Mouse (Mus musculus): ENCODE data around the gene Cacna1d. TPM values are rescaled to one million over a fixed set of nuclear protein-coding genes. Genes with fewer than 3 reads are reported as not detected.

Cacna1d gene
- polyA plus RNA-seq, 1 experiment from 2014 or later: 4.2 TPM

DNA sequence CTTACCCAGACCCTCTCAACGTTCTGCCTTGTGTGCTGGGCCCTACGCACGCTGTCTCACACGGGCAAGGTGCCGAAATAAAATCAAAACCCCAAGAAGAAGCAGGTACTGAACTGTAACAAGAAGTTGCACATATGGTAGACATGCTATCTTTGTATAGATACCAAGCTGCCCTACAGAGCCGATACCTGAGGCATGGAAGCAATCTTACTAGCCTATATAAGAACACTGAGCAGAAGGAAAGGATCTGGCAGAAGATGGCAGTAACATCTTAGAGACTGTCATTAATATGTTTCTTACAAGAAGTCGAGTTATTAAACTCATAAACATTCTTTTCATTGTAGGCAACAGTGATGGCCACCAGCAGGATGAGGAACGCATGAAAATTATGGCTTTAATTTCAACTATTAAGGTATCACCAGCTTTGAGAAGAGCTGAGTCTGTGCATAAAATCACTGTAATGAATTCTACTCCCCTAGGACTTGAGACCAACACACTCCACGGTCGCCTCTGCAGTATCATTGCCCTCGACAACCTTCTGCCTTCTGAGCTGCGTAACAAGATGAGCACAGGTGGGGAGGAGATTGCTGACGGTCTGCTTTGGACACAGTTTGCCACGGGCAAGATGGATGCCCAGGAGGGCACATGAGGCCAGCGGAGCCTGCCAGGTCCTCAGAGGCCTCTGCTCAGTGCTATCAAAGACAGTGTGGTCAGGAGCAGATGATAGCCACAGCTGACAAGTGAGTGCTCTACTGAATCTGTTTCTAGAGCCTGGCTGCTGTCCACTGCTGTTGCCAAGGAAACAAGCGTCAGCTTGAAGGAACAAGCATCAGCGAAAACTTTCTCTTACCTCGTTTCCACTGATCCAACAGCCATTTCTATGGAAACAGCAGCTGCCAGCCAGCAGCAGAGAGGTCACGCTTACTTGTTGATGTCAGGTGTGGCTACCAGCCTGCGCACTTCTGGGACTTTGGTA, 327.2 kb downstream of the Cacna1d start:
- WGBS: 76% methylated on average over 20 of the region's 20 CpGs
- no peak for ATAC-seq (ENCODE audit: insufficient number of reproducible peaks, low FRiP score, low TSS enrichment, low read depth)
- Histone ChIP-seq H3K4me1 (no peaks in the 10 kb centered on the region), H3K27me3 (no peaks in the 10 kb centered on the region), H3K4me3 (replicated peaks) (no peak overlapping the region), H3K9ac (no peak overlapping the region), H3K27ac (replicated peaks) (no peak overlapping the region), H3K36me3 (no peaks in the 10 kb centered on the region), H3K4me2 (replicated peaks) (no peak overlapping the region), H3K9me3 (replicated peaks) (no peaks in the 10 kb centered on the region)

DNA sequence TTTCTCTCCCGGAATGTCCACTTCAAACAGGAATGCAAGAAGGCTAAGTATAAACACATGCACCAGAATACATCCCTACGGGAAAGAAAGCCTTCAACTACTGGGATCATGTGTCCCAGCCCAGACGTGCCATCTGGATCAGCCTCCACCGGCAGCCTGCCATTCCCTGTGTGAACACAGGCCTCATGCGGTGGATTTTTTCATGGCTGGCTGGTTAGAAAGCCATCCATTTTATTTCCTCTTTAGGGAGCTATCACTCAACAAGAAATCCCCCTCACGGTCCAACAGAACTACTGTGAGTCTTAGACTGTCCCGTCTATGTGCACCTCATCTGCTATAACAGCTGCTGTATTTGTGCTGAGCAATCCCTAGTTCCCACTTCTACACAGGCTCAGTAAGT, 343.5 kb downstream of the Cacna1d start:
- H3K4me2 ChIP-seq (replicated peaks): no peak overlapping the region
- ATAC-seq (ENCODE audit: insufficient number of reproducible peaks, low FRiP score, low TSS enrichment, low read depth): peak; percentile 80; the same call in 1 of the 2 replicates
- 0 out of 2 replicates have a peak, but pooled peaks cover 5% of the 10 kb centered on the region for H3K4me1 ChIP-seq
- WGBS: 20% methylated on average over 7 of the region's 7 CpGs
- no peak overlapping the region for H3K4me3 ChIP-seq (replicated peaks)
- peak overlapping the region; percentile 55 for H3K27ac ChIP-seq (replicated peaks)
- no peaks in the 10 kb centered on the region for H3K36me3 ChIP-seq
- no peaks in the 10 kb centered on the region for H3K9me3 ChIP-seq (replicated peaks)
- H3K9ac ChIP-seq: no peak overlapping the region
- H3K27me3 ChIP-seq: peaks cover 4% of the 10 kb centered on the region; the same call in 1 of the 2 replicates

DNA sequence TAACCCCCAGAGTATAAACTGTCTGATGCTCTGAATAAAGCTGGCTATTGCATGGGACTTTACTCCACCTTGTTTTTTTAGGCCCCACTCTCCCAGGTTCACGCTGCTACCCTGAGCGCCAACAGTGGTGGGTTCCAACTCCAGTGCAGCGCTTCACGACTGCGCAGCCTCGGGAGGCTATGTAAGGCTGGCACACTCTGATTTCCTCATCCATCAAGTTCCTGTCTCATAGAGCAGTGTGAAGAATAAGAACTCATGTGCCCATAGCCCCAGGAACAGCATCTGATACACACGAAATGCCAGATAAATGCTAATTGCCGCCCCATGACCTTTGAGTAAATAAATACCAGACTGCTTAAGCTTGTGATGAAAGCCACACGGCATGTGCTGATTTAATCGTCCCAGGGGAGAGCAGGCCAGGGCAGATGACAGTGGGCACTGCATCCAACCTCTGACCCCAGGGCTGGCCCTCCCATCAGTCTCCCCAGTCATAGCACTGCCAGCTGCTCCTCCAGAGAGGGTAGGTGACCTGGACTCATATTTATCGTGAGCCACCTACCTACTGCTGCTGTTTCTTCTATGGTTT, 352.8 kb downstream of the Cacna1d start:
- Histone ChIP-seq H3K36me3 (no peaks in the 10 kb centered on the region), H3K4me1 (no peaks in the 10 kb centered on the region), H3K9ac (no peak overlapping the region), H3K4me2 (replicated peaks) (no peak overlapping the region), H3K27me3 (peaks cover 6% of the 10 kb centered on the region), H3K4me3 (replicated peaks) (no peak overlapping the region), H3K9me3 (replicated peaks) (no peaks in the 10 kb centered on the region), H3K27ac (replicated peaks) (no peak overlapping the region)
- 49% methylated on average over 11 of the region's 11 CpGs for WGBS
- no peak for ATAC-seq (ENCODE audit: insufficient number of reproducible peaks, low FRiP score, low TSS enrichment, low read depth)

DNA sequence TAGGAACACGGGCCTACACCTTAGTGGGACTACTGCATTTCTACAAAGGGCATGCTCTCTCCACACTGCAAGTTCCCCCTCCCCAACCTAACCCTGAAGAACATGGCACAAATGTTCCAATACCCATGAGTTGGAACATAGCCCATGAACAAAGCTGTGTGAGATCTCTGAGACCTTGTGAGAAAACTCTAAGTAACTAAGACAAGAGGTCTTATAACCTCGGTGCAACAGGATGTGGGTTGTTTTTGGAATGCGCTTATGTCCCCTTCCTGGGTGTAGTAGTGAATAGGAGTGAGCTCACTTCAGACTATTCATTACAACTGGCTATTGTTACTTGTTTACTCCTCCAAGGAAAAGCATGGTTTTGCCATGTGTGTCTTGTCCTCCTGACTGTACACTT, 353.3 kb downstream of the Cacna1d start:
- Histone ChIP-seq H3K36me3 (no peaks in the 10 kb centered on the region), H3K27ac (replicated peaks) (no peak overlapping the region), H3K4me1 (no peaks in the 10 kb centered on the region), H3K4me2 (replicated peaks) (no peak overlapping the region), H3K27me3 (peaks cover 6% of the 10 kb centered on the region), H3K9ac (no peak overlapping the region), H3K4me3 (replicated peaks) (no peak overlapping the region), H3K9me3 (replicated peaks) (no peaks in the 10 kb centered on the region)
- 64% methylated on average over 3 of the region's 3 CpGs for WGBS
- ATAC-seq (ENCODE audit: insufficient number of reproducible peaks, low FRiP score, low TSS enrichment, low read depth): no peak

DNA sequence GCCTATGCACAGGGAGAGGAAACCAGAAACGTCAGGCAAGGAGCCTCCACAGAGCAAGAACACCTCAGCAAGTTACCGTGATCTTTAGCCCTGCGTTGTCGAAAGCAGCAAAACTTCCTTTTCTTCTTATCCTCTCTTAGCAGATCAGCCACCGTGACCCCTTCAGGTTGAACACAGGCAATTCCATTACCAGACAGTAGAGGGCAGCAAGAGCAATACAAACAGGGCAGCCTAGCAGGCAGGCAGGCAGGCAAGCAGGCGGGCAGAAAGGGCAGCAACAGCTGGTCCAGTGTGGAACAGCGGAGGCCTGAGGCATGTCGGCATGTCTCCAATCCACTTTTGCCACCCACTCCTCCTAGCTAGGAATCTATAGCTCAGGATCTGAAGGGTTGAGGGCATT, 354.3 kb downstream of the Cacna1d start:
- WGBS: 6% methylated on average over 8 of the region's 8 CpGs

DNA sequence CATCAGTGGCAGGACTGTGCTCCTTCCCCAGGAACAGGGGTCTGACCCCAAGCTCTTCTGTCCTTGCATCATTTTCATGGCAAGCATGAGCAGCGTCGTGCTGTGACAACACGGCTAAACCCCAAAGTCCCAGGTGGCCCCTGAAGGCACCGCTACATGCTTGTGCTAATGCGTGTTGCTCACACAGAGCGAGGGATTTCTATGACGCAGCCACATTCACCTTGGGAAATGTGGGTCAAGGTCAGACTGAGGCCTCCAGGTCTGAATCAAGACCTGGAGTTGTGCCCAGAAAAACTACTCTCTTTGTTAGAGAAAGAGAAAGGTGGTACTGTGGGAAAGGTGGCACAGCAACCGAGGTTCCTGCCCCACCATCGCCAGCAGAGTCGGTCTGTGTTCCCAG, 355.9 kb downstream of the Cacna1d start:
- Histone ChIP-seq H3K4me1 (no peaks in the 10 kb centered on the region), H3K27ac (replicated peaks) (no peak overlapping the region), H3K27me3 (peaks cover 3% of the 10 kb centered on the region; the same call in 1 of the 2 replicates), H3K4me2 (replicated peaks) (no peak overlapping the region), H3K4me3 (replicated peaks) (no peak overlapping the region), H3K36me3 (no peaks in the 10 kb centered on the region), H3K9me3 (replicated peaks) (no peaks in the 10 kb centered on the region), H3K9ac (no peak overlapping the region)
- 86% methylated on average over 10 of the region's 10 CpGs for WGBS
- ATAC-seq (ENCODE audit: insufficient number of reproducible peaks, low FRiP score, low TSS enrichment, low read depth): no peak

More for the DNA sequence above, 354.3 kb downstream of the Cacna1d start:
- Histone ChIP-seq H3K9me3 (replicated peaks) (no peaks in the 10 kb centered on the region), H3K27ac (replicated peaks) (no peak overlapping the region), H3K4me3 (replicated peaks) (no peak overlapping the region), H3K36me3 (no peaks in the 10 kb centered on the region), H3K4me1 (no peaks in the 10 kb centered on the region), H3K4me2 (replicated peaks) (no peak overlapping the region), H3K27me3 (peaks cover 3% of the 10 kb centered on the region; the same call in 1 of the 2 replicates), H3K9ac (no peak overlapping the region)
- ATAC-seq (ENCODE audit: insufficient number of reproducible peaks, low FRiP score, low TSS enrichment, low read depth): 0 out of 2 replicates have a peak, but pooled peaks have one; percentile 41

DNA sequence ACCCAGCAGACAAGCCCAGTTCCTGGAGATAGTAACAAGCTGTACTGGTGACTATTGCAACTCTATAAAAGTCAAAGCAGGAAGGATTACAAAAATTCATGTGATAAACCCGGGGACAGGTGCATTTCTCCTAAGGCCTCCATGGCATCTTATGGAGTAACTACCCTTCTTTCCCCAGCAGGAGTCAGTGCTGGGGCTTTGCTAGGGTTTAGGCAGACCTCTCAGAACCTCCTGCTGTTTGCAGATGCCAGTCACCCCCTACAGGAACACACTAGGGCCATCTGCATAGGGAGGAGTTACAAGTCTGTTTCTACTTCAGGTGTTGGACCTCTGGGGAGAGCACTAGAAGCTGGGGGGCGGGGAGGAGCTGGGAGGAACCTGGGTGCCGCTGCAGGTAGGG, 357.6 kb downstream of the Cacna1d start:
- H3K9ac ChIP-seq: no peak overlapping the region
- WGBS: 43% methylated on average over 3 of the region's 3 CpGs

DNA sequence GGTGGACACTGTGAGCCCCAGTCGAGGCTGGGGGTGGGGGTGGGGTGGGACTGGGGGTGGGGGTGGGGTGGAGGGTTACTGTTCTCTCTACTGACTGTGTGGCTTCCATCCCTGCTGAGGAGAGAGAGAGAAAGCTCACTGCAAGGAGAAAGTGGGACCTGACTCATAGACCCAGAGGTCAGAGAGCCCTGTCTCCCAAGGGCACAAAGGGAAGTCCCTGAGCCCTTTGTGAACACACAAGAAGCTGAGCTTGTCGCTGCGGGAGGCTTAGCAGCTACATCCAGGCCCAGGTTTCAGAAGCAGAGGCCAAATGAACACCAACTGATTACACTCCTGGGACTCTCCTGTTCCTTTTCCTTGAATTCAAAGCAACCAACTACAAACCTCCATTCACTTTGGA, 360.0 kb downstream of the Cacna1d start:
- Histone ChIP-seq H3K36me3 (no peaks in the 10 kb centered on the region), H3K4me2 (replicated peaks) (no peak overlapping the region), H3K9ac (no peak overlapping the region), H3K27ac (replicated peaks) (no peak overlapping the region), H3K9me3 (replicated peaks) (no peaks in the 10 kb centered on the region), H3K27me3 (peaks cover 3% of the 10 kb centered on the region; the same call in 1 of the 2 replicates), H3K4me3 (replicated peaks) (no peak overlapping the region), H3K4me1 (no peaks in the 10 kb centered on the region)
- 16% methylated on average over 3 of the region's 3 CpGs for WGBS
- ATAC-seq (ENCODE audit: insufficient number of reproducible peaks, low FRiP score, low TSS enrichment, low read depth): no peak

More for the DNA sequence above, 357.6 kb downstream of the Cacna1d start:
- Histone ChIP-seq H3K4me1 (no peaks in the 10 kb centered on the region), H3K4me2 (replicated peaks) (no peak overlapping the region), H3K4me3 (replicated peaks) (no peak overlapping the region), H3K36me3 (no peaks in the 10 kb centered on the region), H3K9me3 (replicated peaks) (no peaks in the 10 kb centered on the region), H3K27ac (replicated peaks) (no peak overlapping the region), H3K27me3 (peaks cover 3% of the 10 kb centered on the region; the same call in 1 of the 2 replicates)
- no peak for ATAC-seq (ENCODE audit: insufficient number of reproducible peaks, low FRiP score, low TSS enrichment, low read depth)

DNA sequence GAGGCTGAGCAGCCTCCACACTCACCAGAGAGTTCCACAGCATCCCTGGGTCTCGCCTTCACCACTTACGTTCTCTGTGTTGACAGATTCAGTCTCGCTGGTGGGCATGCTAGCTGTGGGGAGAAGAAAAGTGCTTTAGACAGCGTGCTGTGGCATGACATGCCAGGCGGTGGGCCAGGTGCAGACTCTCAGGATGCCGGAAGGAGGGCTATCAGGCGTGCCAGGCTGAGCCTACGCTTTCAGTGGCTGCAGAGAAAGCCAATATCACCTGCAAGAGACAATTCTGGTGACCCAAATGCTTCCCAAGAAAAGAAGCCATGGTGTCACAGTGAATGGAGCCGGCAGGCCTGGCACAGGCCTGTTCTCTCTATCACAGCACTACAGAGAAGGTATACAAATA, 361.2 kb downstream of the Cacna1d start:
- ATAC-seq (ENCODE audit: insufficient number of reproducible peaks, low FRiP score, low TSS enrichment, low read depth): no peak
- Histone ChIP-seq H3K27ac (replicated peaks) (no peak overlapping the region), H3K4me2 (replicated peaks) (no peak overlapping the region), H3K36me3 (no peaks in the 10 kb centered on the region), H3K9me3 (replicated peaks) (no peaks in the 10 kb centered on the region), H3K27me3 (0 out of 2 replicates have a peak, but pooled peaks cover under 1% of the 10 kb centered on the region), H3K4me1 (peaks cover 7% of the 10 kb centered on the region), H3K4me3 (replicated peaks) (no peak overlapping the region), H3K9ac (no peak overlapping the region)
- WGBS: 82% methylated on average over 9 of the region's 9 CpGs

DNA sequence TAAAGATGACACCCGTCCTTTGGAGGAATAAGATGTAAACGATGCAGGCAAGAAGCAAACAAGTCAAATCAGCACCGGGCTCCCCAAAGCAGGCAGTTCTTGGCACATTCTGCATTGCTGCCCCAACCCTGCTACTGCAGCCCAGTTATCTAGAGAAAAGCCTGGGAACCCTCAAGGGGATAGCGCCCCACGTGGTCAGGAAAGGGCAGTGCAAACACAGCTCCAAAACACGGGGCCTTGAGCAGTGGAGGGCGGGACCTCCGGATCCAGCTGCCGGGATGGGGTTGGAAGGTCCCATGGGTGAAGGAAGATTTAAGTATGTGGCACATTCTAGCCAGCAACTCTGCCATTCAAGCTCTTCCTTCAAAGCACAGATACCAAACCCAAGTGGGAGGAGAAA, 361.9 kb downstream of the Cacna1d start:
- Histone ChIP-seq H3K9ac (no peak overlapping the region), H3K27me3 (no peaks in the 10 kb centered on the region), H3K9me3 (replicated peaks) (no peaks in the 10 kb centered on the region), H3K4me1 (peaks cover 13% of the 10 kb centered on the region), H3K36me3 (no peaks in the 10 kb centered on the region), H3K4me3 (replicated peaks) (no peak overlapping the region), H3K27ac (replicated peaks) (no peak overlapping the region), H3K4me2 (replicated peaks) (no peak overlapping the region)
- ATAC-seq (ENCODE audit: insufficient number of reproducible peaks, low FRiP score, low TSS enrichment, low read depth): no peak
- WGBS: 30% methylated on average over 9 of the region's 9 CpGs

DNA sequence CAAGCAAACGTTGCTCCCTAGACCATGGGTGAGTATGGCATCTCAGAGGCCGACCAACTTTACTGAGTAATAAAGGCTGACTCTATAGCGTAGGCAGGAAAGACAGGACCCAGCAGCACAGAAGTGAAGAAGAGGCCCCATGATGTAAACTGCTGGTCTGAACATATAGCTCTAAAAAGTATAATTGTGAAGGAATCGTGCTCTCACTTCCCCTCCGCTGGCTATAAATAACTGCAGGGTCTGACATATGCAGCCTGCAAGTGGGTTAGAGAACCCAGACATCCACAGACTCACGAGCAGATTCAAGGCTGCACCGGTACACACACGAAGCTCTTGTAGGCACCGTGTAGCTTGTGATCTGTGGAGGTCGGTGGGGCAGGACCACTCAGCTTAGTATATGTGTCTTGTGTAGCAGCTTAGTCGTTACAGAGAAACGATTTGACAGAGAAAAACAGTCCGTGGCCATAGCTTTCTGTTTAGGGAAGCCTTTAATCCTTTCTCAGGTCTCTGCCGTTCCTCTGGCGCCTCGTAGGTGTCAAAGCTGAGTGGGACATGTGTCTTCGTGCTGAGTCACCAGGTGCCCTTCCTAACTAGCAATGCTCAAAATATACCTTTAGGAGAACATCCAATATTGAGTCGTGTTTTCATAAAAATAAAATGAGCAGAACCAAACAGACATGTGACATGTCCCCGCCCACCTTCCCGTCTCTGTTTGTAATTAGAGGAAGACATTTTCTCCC, 366.1 kb downstream of the Cacna1d start:
- ATAC-seq (ENCODE audit: insufficient number of reproducible peaks, low FRiP score, low TSS enrichment, low read depth): no peak
- Histone ChIP-seq H3K4me3 (replicated peaks) (no peak overlapping the region), H3K9ac (no peak overlapping the region), H3K4me1 (peaks cover 13% of the 10 kb centered on the region), H3K27ac (replicated peaks) (peak overlapping the region; percentile 61), H3K9me3 (replicated peaks) (no peaks in the 10 kb centered on the region), H3K36me3 (0 out of 2 replicates have a peak, but pooled peaks cover 3% of the 10 kb centered on the region), H3K4me2 (replicated peaks) (no peak overlapping the region), H3K27me3 (no peaks in the 10 kb centered on the region)
- 60% methylated on average over 20 of the region's 20 CpGs for WGBS
